Comparison of ENCODE assay signal across 12 mouse cellular contexts in genomic region chr7:126586839-126587238, GRCm38 (mm10). TPM values are rescaled to one million over a fixed set of nuclear protein-coding genes. Genes with fewer than 3 reads are reported as not detected.
DNase-seq lines count a peak whose midpoint lies in the region; ATAC-seq and TF ChIP-seq lines count a peak whose summit lies in the region.
"Had no signal": no experiment of that assay in that cellular context is flagged by ENCODE, and none has a peak within 500 bp of the region (broad histone marks: within the 10 kb centered on the region; RNA-seq: fewer than 3 reads in every experiment).

No protein-coding gene starts in this region.

- H3K9me3 ChIP-seq in liver, embryonic 12.5 days (replicated peaks) = no peaks in the 10 kb centered on the region
- no peaks in the 10 kb centered on the region for H3K9me3 ChIP-seq in heart, embryonic 12.5 days (replicated peaks)
- no peaks in the 10 kb centered on the region for H3K9me3 ChIP-seq in limb, embryonic 13.5 days
- no peaks in the 10 kb centered on the region for H3K9me3 ChIP-seq in midbrain, embryonic 13.5 days
- H3K9me3 ChIP-seq: G1E; neural tube, embryonic 15.5 days had no signal

- no peak overlapping the region for H3K4me2 ChIP-seq in liver, embryonic 12.5 days
- H3K4me2 ChIP-seq in heart, embryonic 12.5 days = no peak overlapping the region
- no peak overlapping the region for H3K4me2 ChIP-seq in limb, embryonic 13.5 days (replicated peaks)
- H3K4me2 ChIP-seq in midbrain, embryonic 13.5 days (replicated peaks) = no peak overlapping the region

- H3K27me3 ChIP-seq in liver, adult 2 months (ENCODE audit: control insufficient read depth, insufficient read depth, low read length) = no peaks in the 10 kb centered on the region
- peaks cover 20% of the 10 kb centered on the region for H3K27me3 ChIP-seq in liver, embryonic 12.5 days (replicated peaks)
- H3K27me3 ChIP-seq in heart, embryonic 12.5 days (replicated peaks) = peaks cover 22% of the 10 kb centered on the region
- H3K27me3 ChIP-seq in limb, embryonic 13.5 days = peaks cover 16% of the 10 kb centered on the region; the same call in 1 of the 2 replicates
- H3K27me3 ChIP-seq in midbrain, embryonic 13.5 days = peaks cover 24% of the 10 kb centered on the region

- peak overlapping the region; percentile 23; the same call in 1 of the 2 replicates for H3K27ac ChIP-seq in liver, adult 2 months (replicated peaks; ENCODE audit: insufficient read depth, low read depth, low read length)
- H3K27ac ChIP-seq in liver, embryonic 12.5 days = no peak overlapping the region
- H3K27ac ChIP-seq in heart, embryonic 12.5 days (ENCODE audit: poor library complexity, severe bottlenecking) = no peak overlapping the region
- no peak overlapping the region for H3K27ac ChIP-seq in limb, embryonic 13.5 days
- no peak overlapping the region for H3K27ac ChIP-seq in midbrain, embryonic 13.5 days
- H3K27ac ChIP-seq: neural tube, embryonic 15.5 days had no signal

- ATAC-seq in liver, embryonic 12.5 days = no peak
- ATAC-seq in heart, embryonic 12.5 days (ENCODE audit: insufficient number of reproducible peaks, low FRiP score) = no peak
- ATAC-seq in limb, embryonic 13.5 days (ENCODE audit: low FRiP score, low read depth) = no peak
- no peak for ATAC-seq in midbrain, embryonic 13.5 days
- ATAC-seq: inflammation-experienced regulatory T-cells, adult 6 months had no signal

- 18% methylated on average over 8 of the region's 8 CpGs for WGBS in liver, adult 2 months
- WGBS in liver, embryonic 12.5 days (ENCODE audit: insufficient replicate concordance) = 63% methylated on average over 8 of the region's 8 CpGs
- 57% methylated on average over 8 of the region's 8 CpGs for WGBS in heart, embryonic 12.5 days
- WGBS in limb, embryonic 13.5 days = 61% methylated on average over 8 of the region's 8 CpGs
- WGBS in midbrain, embryonic 13.5 days = 67% methylated on average over 8 of the region's 8 CpGs

- DNase-seq in liver, adult 2 months (ENCODE audit: extremely low read depth, low read depth, low spot score) = peak; percentile 52
- DNase-seq in cerebellum, postnatal 36 days = no peak
- no peak for DNase-seq in frontal cortex, adult 2 months (ENCODE audit: extremely low spot score in 1 of 2, low spot score in 1 of 2)
- DNase-seq: thymus, adult 2 months had no signal

- H3K4me3 ChIP-seq in liver, adult 2 months (ENCODE audit: insufficient read depth, low read depth, low read length) = no peak overlapping the region
- H3K4me3 ChIP-seq in liver, embryonic 12.5 days = no peak overlapping the region
- H3K4me3 ChIP-seq in heart, embryonic 12.5 days = no peak overlapping the region
- no peak overlapping the region for H3K4me3 ChIP-seq in limb, embryonic 13.5 days
- H3K4me3 ChIP-seq in midbrain, embryonic 13.5 days (replicated peaks) = no peak overlapping the region
- H3K4me3 ChIP-seq: neural tube, embryonic 15.5 days had no signal

- no peaks in the 10 kb centered on the region for H3K4me1 ChIP-seq in liver, adult 2 months (ENCODE audit: control insufficient read depth, insufficient read depth, low read length)
- H3K4me1 ChIP-seq in liver, embryonic 12.5 days = peaks cover 21% of the 10 kb centered on the region
- H3K4me1 ChIP-seq in heart, embryonic 12.5 days (replicated peaks) = peaks cover 8% of the 10 kb centered on the region
- H3K4me1 ChIP-seq in limb, embryonic 13.5 days = peaks cover 12% of the 10 kb centered on the region
- H3K4me1 ChIP-seq in midbrain, embryonic 13.5 days (replicated peaks) = peaks cover 14% of the 10 kb centered on the region

- TF ChIP-seq CTCF in liver, adult 2 months (IDR thresholded peaks at IDR 0.05; ENCODE audit: low read depth, low read length) = no peak

- no peak for TF ChIP-seq POLR2A in liver, adult 2 months (IDR thresholded peaks at IDR 0.05; ENCODE audit: extremely low read depth, insufficient read depth, low read length)

- H3K79me2 ChIP-seq in liver, adult 2 months (ENCODE audit: control insufficient read depth, insufficient read depth, low read length) = no peaks in the 10 kb centered on the region

- no peaks in the 10 kb centered on the region for H3K36me3 ChIP-seq in liver, adult 2 months (ENCODE audit: control insufficient read depth, insufficient read depth, low read length)
- no peaks in the 10 kb centered on the region for H3K36me3 ChIP-seq in liver, embryonic 12.5 days
- no peaks in the 10 kb centered on the region for H3K36me3 ChIP-seq in heart, embryonic 12.5 days
- H3K36me3 ChIP-seq in limb, embryonic 13.5 days = no peaks in the 10 kb centered on the region
- no peaks in the 10 kb centered on the region for H3K36me3 ChIP-seq in midbrain, embryonic 13.5 days
- H3K36me3 ChIP-seq: neural tube, embryonic 15.5 days had no signal

- no peak overlapping the region for H3K9ac ChIP-seq in liver, adult 2 months (ENCODE audit: low read depth, low read length)
- no peak overlapping the region for H3K9ac ChIP-seq in liver, embryonic 12.5 days
- H3K9ac ChIP-seq in heart, embryonic 12.5 days = peak overlapping the region; percentile 16; the same call in 1 of the 2 replicates
- peak overlapping the region; percentile 54; the same call in 1 of the 2 replicates for H3K9ac ChIP-seq in limb, embryonic 13.5 days
- H3K9ac ChIP-seq in midbrain, embryonic 13.5 days (replicated peaks) = no peak overlapping the region
- H3K9ac ChIP-seq: neural tube, embryonic 15.5 days had no signal

RNA-seq across cellular contexts. Expression of gene Cln3, which starts 1.2 kb away (rescaled TPM):
- 7.1 and 9.5 TPM in 2 replicates for total RNA-seq in liver, adult 2 months (2014; rRNA removed)
- 40.9 and 57.0 TPM in 2 replicates for polyA plus RNA-seq in liver, adult 2 months (2012; rRNA removed)
- 12.5 TPM in 2 replicates for polyA plus RNA-seq in liver, embryonic 12.5 days (2016; fragmentation: Nextera tagmentation; extraction: Ambion mirVana)
- 20.0 and 24.5 TPM in 2 replicates for polyA plus RNA-seq in heart, embryonic 12.5 days (2016; fragmentation: Nextera tagmentation; extraction: Ambion mirVana)
- 38.6 and 38.7 TPM in 2 replicates for polyA plus RNA-seq in limb, embryonic 13.5 days (2015; fragmentation: Nextera tagmentation; extraction: Ambion mirVana)
- polyA plus RNA-seq in midbrain, embryonic 13.5 days (2015; fragmentation: Nextera tagmentation; extraction: Ambion mirVana) = 27.7 and 28.8 TPM in 2 replicates
- 45.1 and 46.3 TPM in 2 replicates for polyA plus RNA-seq in frontal cortex, adult 2 months (2012; rRNA removed)

RNA-seq across cellular contexts. Expression of gene Apobr, which starts 2.1 kb away (rescaled TPM):
- total RNA-seq in liver, adult 2 months (2014; rRNA removed) = 0.74 and 1.6 TPM in 2 replicates
- 0.58 and 1.0 TPM in 2 replicates for polyA plus RNA-seq in liver, adult 2 months (2012; rRNA removed)
- polyA plus RNA-seq in liver, embryonic 12.5 days (2016; fragmentation: Nextera tagmentation; extraction: Ambion mirVana) = 0.77 and 1.1 TPM in 2 replicates
- polyA plus RNA-seq in heart, embryonic 12.5 days (2016; fragmentation: Nextera tagmentation; extraction: Ambion mirVana) = 0.27 and 0.40 TPM in 2 replicates
- polyA plus RNA-seq in limb, embryonic 13.5 days (2015; fragmentation: Nextera tagmentation; extraction: Ambion mirVana) = 0.71 and 0.72 TPM in 2 replicates
- 0.21 and 0.69 TPM in 2 replicates for polyA plus RNA-seq in midbrain, embryonic 13.5 days (2015; fragmentation: Nextera tagmentation; extraction: Ambion mirVana)
- polyA plus RNA-seq in frontal cortex, adult 2 months (2012; rRNA removed) = 0.74 and 0.82 TPM in 2 replicates

RNA-seq across cellular contexts. Expression of gene Il27, which starts 7.9 kb away (rescaled TPM):
- total RNA-seq in liver, adult 2 months (2014; rRNA removed) = not detected in 2 replicates
- polyA plus RNA-seq in liver, adult 2 months (2012; rRNA removed) = 0.31 TPM in 1 of 2 replicates, not detected in the other
- not detected in 2 replicates for polyA plus RNA-seq in liver, embryonic 12.5 days (2016; fragmentation: Nextera tagmentation; extraction: Ambion mirVana)
- polyA plus RNA-seq in heart, embryonic 12.5 days (2016; fragmentation: Nextera tagmentation; extraction: Ambion mirVana) = not detected in 2 replicates
- polyA plus RNA-seq in limb, embryonic 13.5 days (2015; fragmentation: Nextera tagmentation; extraction: Ambion mirVana) = not detected in 2 replicates
- polyA plus RNA-seq in midbrain, embryonic 13.5 days (2015; fragmentation: Nextera tagmentation; extraction: Ambion mirVana) = not detected in 2 replicates
- polyA plus RNA-seq in frontal cortex, adult 2 months (2012; rRNA removed) = 0.13 TPM in 1 of 2 replicates, not detected in the other
- total RNA-seq: G1E; left cerebral cortex, postnatal 25 days had no signal
- polyA plus RNA-seq: G1E; inflammation-experienced regulatory T-cells, adult 6 months; neural tube, embryonic 15.5 days had no signal

RNA-seq across cellular contexts. Expression of gene Eif3c, which starts 20.6 kb away (rescaled TPM):
- 79.4 and 85.6 TPM in 2 replicates for total RNA-seq in liver, adult 2 months (2014; rRNA removed)
- 54.2 and 64.1 TPM in 2 replicates for polyA plus RNA-seq in liver, adult 2 months (2012; rRNA removed)
- polyA plus RNA-seq in liver, embryonic 12.5 days (2016; fragmentation: Nextera tagmentation; extraction: Ambion mirVana) = 157 and 164 TPM in 2 replicates
- polyA plus RNA-seq in heart, embryonic 12.5 days (2016; fragmentation: Nextera tagmentation; extraction: Ambion mirVana) = 148 and 151 TPM in 2 replicates
- 207 and 208 TPM in 2 replicates for polyA plus RNA-seq in limb, embryonic 13.5 days (2015; fragmentation: Nextera tagmentation; extraction: Ambion mirVana)
- 207 and 213 TPM in 2 replicates for polyA plus RNA-seq in midbrain, embryonic 13.5 days (2015; fragmentation: Nextera tagmentation; extraction: Ambion mirVana)
- polyA plus RNA-seq in frontal cortex, adult 2 months (2012; rRNA removed) = 107 and 114 TPM in 2 replicates

RNA-seq across cellular contexts. Expression of gene Nupr1, which starts 43.8 kb away (rescaled TPM):
- total RNA-seq in liver, adult 2 months (2014; rRNA removed) = 3.0 and 3.2 TPM in 2 replicates
- 1.2 TPM in 2 replicates for polyA plus RNA-seq in liver, adult 2 months (2012; rRNA removed)
- 3.2 and 3.7 TPM in 2 replicates for polyA plus RNA-seq in liver, embryonic 12.5 days (2016; fragmentation: Nextera tagmentation; extraction: Ambion mirVana)
- polyA plus RNA-seq in heart, embryonic 12.5 days (2016; fragmentation: Nextera tagmentation; extraction: Ambion mirVana) = 3.1 and 3.6 TPM in 2 replicates
- polyA plus RNA-seq in limb, embryonic 13.5 days (2015; fragmentation: Nextera tagmentation; extraction: Ambion mirVana) = 3.5 and 4.7 TPM in 2 replicates
- 4.8 and 7.6 TPM in 2 replicates for polyA plus RNA-seq in midbrain, embryonic 13.5 days (2015; fragmentation: Nextera tagmentation; extraction: Ambion mirVana)
- polyA plus RNA-seq in frontal cortex, adult 2 months (2012; rRNA removed) = 23.9 and 31.7 TPM in 2 replicates

Comparison
In these comparisons a context has a peak if more than half of its experiments do, and no peak if none do; other contexts are left out.
1. H3K9ac ChIP-seq: peak in heart, embryonic 12.5 days (single experiment) and limb, embryonic 13.5 days (single experiment); none in liver, adult 2 months (single experiment), liver, embryonic 12.5 days (single experiment) and midbrain, embryonic 13.5 days (single experiment).